Mouse (Mus musculus): ENCODE data around the gene Hes6. TPM values are rescaled to one million over a fixed set of nuclear protein-coding genes. Genes with fewer than 3 reads are reported as not detected.

The Hes6 gene
- polyA plus RNA-seq, 1 experiment, result 22.3 TPM

GRCm38 (mm10) chr1:91456301-91456801 is 42.5 kb upstream of the Hes6 start:
- Histone ChIP-seq H3K4me3 (ENCODE audit: insufficient read depth, low read length) (peak overlapping the region; percentile 98), H3K27ac (ENCODE audit: insufficient read depth, low read length) (0 out of 2 replicates have a peak overlapping the region, but pooled peaks have one; percentile 69), H3K4me1 (ENCODE audit: control insufficient read depth, insufficient read depth, low read length) (peaks cover 12% of the 10 kb centered on the region)
- TF ChIP-seq CTCF (IDR thresholded peaks at IDR 0.05; ENCODE audit: extremely low read depth, insufficient read depth, low read length), result no peak
- no peak for TF ChIP-seq POLR2A (IDR thresholded peaks at IDR 0.05; ENCODE audit: extremely low read depth, insufficient read depth, low read length)

- TF ChIP-seq CTCF (IDR thresholded peaks at IDR 0.05; ENCODE audit: extremely low read depth, insufficient read depth, low read length) (no peak), POLR2A (IDR thresholded peaks at IDR 0.05; ENCODE audit: extremely low read depth, insufficient read depth, low read length) (no peak)
- no peak overlapping the region for H3K27ac ChIP-seq (ENCODE audit: insufficient read depth, low read length)
Observed at GRCm38 (mm10) chr1:91455661-91456161, 41.9 kb upstream of the Hes6 start.

GRCm38 (mm10) chr1:91454927-91455326 is 41.1 kb upstream of the Hes6 start:
- Histone ChIP-seq H3K27ac (ENCODE audit: insufficient read depth, low read length) (no peak overlapping the region), H3K4me3 (ENCODE audit: insufficient read depth, low read length) (no peak overlapping the region), H3K4me1 (ENCODE audit: control insufficient read depth, insufficient read depth, low read length) (peaks cover 10% of the 10 kb centered on the region)
- TF ChIP-seq POLR2A (IDR thresholded peaks at IDR 0.05; ENCODE audit: extremely low read depth, insufficient read depth, low read length) (no peak), CTCF (IDR thresholded peaks at IDR 0.05; ENCODE audit: extremely low read depth, insufficient read depth, low read length) (no peak)

More at GRCm38 (mm10) chr1:91455661-91456161, 41.9 kb upstream of the Hes6 start:
- H3K4me1 ChIP-seq (ENCODE audit: control insufficient read depth, insufficient read depth, low read length), result peaks cover 12% of the 10 kb centered on the region
- H3K4me3 ChIP-seq (ENCODE audit: insufficient read depth, low read length), result peak overlapping the region; percentile 98; the same call in 1 of the 2 replicates

- Histone ChIP-seq H3K4me3 (ENCODE audit: insufficient read depth, low read length) (no peak overlapping the region), H3K4me1 (ENCODE audit: control insufficient read depth, insufficient read depth, low read length) (peaks cover 9% of the 10 kb centered on the region), H3K27ac (ENCODE audit: insufficient read depth, low read length) (no peak overlapping the region)
- no peak for TF ChIP-seq CTCF (IDR thresholded peaks at IDR 0.05; ENCODE audit: extremely low read depth, insufficient read depth, low read length)
- no peak for TF ChIP-seq POLR2A (IDR thresholded peaks at IDR 0.05; ENCODE audit: extremely low read depth, insufficient read depth, low read length)
Observed at GRCm38 (mm10) chr1:91454366-91454765, 40.5 kb upstream of the Hes6 start.

GRCm38 (mm10) chr1:91453932-91454331 is 40.1 kb upstream of the Hes6 start:
- peaks cover 9% of the 10 kb centered on the region for H3K4me1 ChIP-seq (ENCODE audit: control insufficient read depth, insufficient read depth, low read length)
- H3K27ac ChIP-seq (ENCODE audit: insufficient read depth, low read length), result no peak overlapping the region
- no peak for TF ChIP-seq CTCF (IDR thresholded peaks at IDR 0.05; ENCODE audit: extremely low read depth, insufficient read depth, low read length)
- no peak for TF ChIP-seq POLR2A (IDR thresholded peaks at IDR 0.05; ENCODE audit: extremely low read depth, insufficient read depth, low read length)
- no peak overlapping the region for H3K4me3 ChIP-seq (ENCODE audit: insufficient read depth, low read length)

GRCm38 (mm10) chr1:91451547-91452084 is 37.8 kb upstream of the Hes6 start:
- Histone ChIP-seq H3K4me1 (ENCODE audit: control insufficient read depth, insufficient read depth, low read length) (peaks cover 4% of the 10 kb centered on the region), H3K4me3 (ENCODE audit: insufficient read depth, low read length) (no peak overlapping the region), H3K27ac (ENCODE audit: insufficient read depth, low read length) (no peak overlapping the region)
- no peak for TF ChIP-seq CTCF (IDR thresholded peaks at IDR 0.05; ENCODE audit: extremely low read depth, insufficient read depth, low read length)
- TF ChIP-seq POLR2A (IDR thresholded peaks at IDR 0.05; ENCODE audit: extremely low read depth, insufficient read depth, low read length), result no peak

GRCm38 (mm10) chr1:91450851-91451250 is 37.0 kb upstream of the Hes6 start:
- H3K27ac ChIP-seq (ENCODE audit: insufficient read depth, low read length), result no peak overlapping the region
- TF ChIP-seq POLR2A (IDR thresholded peaks at IDR 0.05; ENCODE audit: extremely low read depth, insufficient read depth, low read length), result no peak
- no peak for TF ChIP-seq CTCF (IDR thresholded peaks at IDR 0.05; ENCODE audit: extremely low read depth, insufficient read depth, low read length)
- no peak overlapping the region for H3K4me3 ChIP-seq (ENCODE audit: insufficient read depth, low read length)
- H3K4me1 ChIP-seq (ENCODE audit: control insufficient read depth, insufficient read depth, low read length), result peaks cover 2% of the 10 kb centered on the region; the same call in 1 of the 2 replicates

GRCm38 (mm10) chr1:91448688-91449087 is 34.9 kb upstream of the Hes6 start:
- Histone ChIP-seq H3K27ac (ENCODE audit: insufficient read depth, low read length) (no peak overlapping the region), H3K4me3 (ENCODE audit: insufficient read depth, low read length) (no peak overlapping the region), H3K4me1 (ENCODE audit: control insufficient read depth, insufficient read depth, low read length) (peaks cover 1% of the 10 kb centered on the region; the same call in 1 of the 2 replicates)
- TF ChIP-seq POLR2A (IDR thresholded peaks at IDR 0.05; ENCODE audit: extremely low read depth, insufficient read depth, low read length) (no peak), CTCF (IDR thresholded peaks at IDR 0.05; ENCODE audit: extremely low read depth, insufficient read depth, low read length) (no peak)

GRCm38 (mm10) chr1:91446511-91446910 is 32.7 kb upstream of the Hes6 start:
- peaks cover 1% of the 10 kb centered on the region; the same call in 1 of the 2 replicates for H3K4me1 ChIP-seq (ENCODE audit: control insufficient read depth, insufficient read depth, low read length)
- no peak for TF ChIP-seq POLR2A (IDR thresholded peaks at IDR 0.05; ENCODE audit: extremely low read depth, insufficient read depth, low read length)
- no peak for TF ChIP-seq CTCF (IDR thresholded peaks at IDR 0.05; ENCODE audit: extremely low read depth, insufficient read depth, low read length)
- no peak overlapping the region for H3K27ac ChIP-seq (ENCODE audit: insufficient read depth, low read length)
- H3K4me3 ChIP-seq (ENCODE audit: insufficient read depth, low read length), result no peak overlapping the region

- peaks cover 1% of the 10 kb centered on the region; the same call in 1 of the 2 replicates for H3K4me1 ChIP-seq (ENCODE audit: control insufficient read depth, insufficient read depth, low read length)
- H3K4me3 ChIP-seq (ENCODE audit: insufficient read depth, low read length), result no peak overlapping the region
- no peak overlapping the region for H3K27ac ChIP-seq (ENCODE audit: insufficient read depth, low read length)
- no peak for TF ChIP-seq CTCF (IDR thresholded peaks at IDR 0.05; ENCODE audit: extremely low read depth, insufficient read depth, low read length)
- TF ChIP-seq POLR2A (IDR thresholded peaks at IDR 0.05; ENCODE audit: extremely low read depth, insufficient read depth, low read length), result no peak
Observed at GRCm38 (mm10) chr1:91446060-91446459, 32.2 kb upstream of the Hes6 start.
